Mouse (Mus musculus): ENCODE data around the gene Krt80. TPM values are rescaled to one million over a fixed set of nuclear protein-coding genes. Genes with fewer than 3 reads are reported as not detected.

Gene Krt80
- polyA plus RNA-seq, 1 experiment from 2014 or later, result not detected

- Histone ChIP-seq H3K27me3 (replicated peaks; ENCODE audit: control insufficient read depth, insufficient read depth, low read length) (no peaks in the 10 kb centered on the region), H3K4me3 (ENCODE audit: low read depth, low read length) (no peak overlapping the region), H3K4me1 (ENCODE audit: control insufficient read depth, insufficient read depth, low read length) (no peaks in the 10 kb centered on the region), H3K9me3 (replicated peaks; ENCODE audit: control insufficient read depth, low read length) (no peaks in the 10 kb centered on the region), H3K4me2 (ENCODE audit: low read length) (no peak overlapping the region), H3K27ac (ENCODE audit: low read depth, low read length) (no peak overlapping the region), H3K9ac (ENCODE audit: low read length) (no peak overlapping the region), H3K36me3 (ENCODE audit: control insufficient read depth, insufficient read depth, low read length) (no peaks in the 10 kb centered on the region)
- 85% methylated on average over 11 of the region's 11 CpGs for WGBS
- ATAC-seq, result no peak
- DNase-seq (ENCODE audit: low spot score), result no peak
Measured at GRCm38 (mm10) chr15:101382811-101383210, 12.8 kb upstream of the Krt80 start.

GRCm38 (mm10) chr15:101381758-101382157 is 11.8 kb upstream of the Krt80 start:
- Histone ChIP-seq H3K9ac (ENCODE audit: low read length) (no peak overlapping the region), H3K27ac (ENCODE audit: low read depth, low read length) (no peak overlapping the region), H3K4me1 (ENCODE audit: control insufficient read depth, insufficient read depth, low read length) (no peaks in the 10 kb centered on the region), H3K36me3 (ENCODE audit: control insufficient read depth, insufficient read depth, low read length) (no peaks in the 10 kb centered on the region), H3K9me3 (replicated peaks; ENCODE audit: control insufficient read depth, low read length) (no peaks in the 10 kb centered on the region), H3K27me3 (replicated peaks; ENCODE audit: control insufficient read depth, insufficient read depth, low read length) (no peaks in the 10 kb centered on the region), H3K4me2 (ENCODE audit: low read length) (no peak overlapping the region), H3K4me3 (ENCODE audit: low read depth, low read length) (no peak overlapping the region)
- ATAC-seq (no peak), DNase-seq (ENCODE audit: low spot score) (no peak)
- 59% methylated on average over 9 of the region's 9 CpGs for WGBS

- ATAC-seq (no peak), DNase-seq (ENCODE audit: low spot score) (no peak)
- no peak overlapping the region for H3K9ac ChIP-seq (ENCODE audit: low read length)
- no peak overlapping the region for H3K4me2 ChIP-seq (ENCODE audit: low read length)
- no peak overlapping the region for H3K4me3 ChIP-seq (ENCODE audit: low read depth, low read length)
- WGBS, result 62% methylated on average over 5 of the region's 5 CpGs
- H3K36me3 ChIP-seq (ENCODE audit: control insufficient read depth, insufficient read depth, low read length), result no peaks in the 10 kb centered on the region
- no peaks in the 10 kb centered on the region for H3K27me3 ChIP-seq (replicated peaks; ENCODE audit: control insufficient read depth, insufficient read depth, low read length)
- H3K4me1 ChIP-seq (ENCODE audit: control insufficient read depth, insufficient read depth, low read length), result no peaks in the 10 kb centered on the region
- no peaks in the 10 kb centered on the region for H3K9me3 ChIP-seq (replicated peaks; ENCODE audit: control insufficient read depth, low read length)
- H3K27ac ChIP-seq (ENCODE audit: low read depth, low read length), result no peak overlapping the region
Measured at GRCm38 (mm10) chr15:101378646-101379045, 8.7 kb upstream of the Krt80 start.

- Histone ChIP-seq H3K4me3 (ENCODE audit: low read depth, low read length) (no peak overlapping the region), H3K9ac (ENCODE audit: low read length) (no peak overlapping the region), H3K4me1 (ENCODE audit: control insufficient read depth, insufficient read depth, low read length) (no peaks in the 10 kb centered on the region), H3K27me3 (replicated peaks; ENCODE audit: control insufficient read depth, insufficient read depth, low read length) (no peaks in the 10 kb centered on the region), H3K4me2 (ENCODE audit: low read length) (no peak overlapping the region), H3K9me3 (replicated peaks; ENCODE audit: control insufficient read depth, low read length) (no peaks in the 10 kb centered on the region), H3K27ac (ENCODE audit: low read depth, low read length) (no peak overlapping the region), H3K36me3 (ENCODE audit: control insufficient read depth, insufficient read depth, low read length) (no peaks in the 10 kb centered on the region)
- DNase-seq (ENCODE audit: low spot score), result no peak
- ATAC-seq, result no peak
- WGBS, result 71% methylated on average over 5 of the region's 5 CpGs
Measured at GRCm38 (mm10) chr15:101376776-101377061, 6.8 kb upstream of the Krt80 start.

- 65% methylated on average over 6 of the region's 6 CpGs for whole genome bisulfite sequencing
- H3K36me3 ChIP-seq (ENCODE audit: control insufficient read depth, insufficient read depth, low read length), result no peaks in the 10 kb centered on the region
- H3K4me2 ChIP-seq (ENCODE audit: low read length), result no peak overlapping the region
- no peaks in the 10 kb centered on the region for H3K27me3 ChIP-seq (replicated peaks; ENCODE audit: control insufficient read depth, insufficient read depth, low read length)
- no peaks in the 10 kb centered on the region for H3K9me3 ChIP-seq (replicated peaks; ENCODE audit: control insufficient read depth, low read length)
- no peak overlapping the region for H3K4me3 ChIP-seq (ENCODE audit: low read depth, low read length)
- ATAC-seq (no peak), DNase-seq (ENCODE audit: low spot score) (no peak)
- no peak overlapping the region for H3K27ac ChIP-seq (ENCODE audit: low read depth, low read length)
- no peak overlapping the region for H3K9ac ChIP-seq (ENCODE audit: low read length)
- H3K4me1 ChIP-seq (ENCODE audit: control insufficient read depth, insufficient read depth, low read length), result no peaks in the 10 kb centered on the region
Measured at GRCm38 (mm10) chr15:101375956-101376775, 6.2 kb upstream of the Krt80 start.

GRCm38 (mm10) chr15:101374879-101375278 is 4.9 kb upstream of the Krt80 start:
- 82% methylated on average over 4 of the region's 4 CpGs for WGBS
- Histone ChIP-seq H3K9me3 (replicated peaks; ENCODE audit: control insufficient read depth, low read length) (no peaks in the 10 kb centered on the region), H3K27me3 (replicated peaks; ENCODE audit: control insufficient read depth, insufficient read depth, low read length) (no peaks in the 10 kb centered on the region), H3K4me1 (ENCODE audit: control insufficient read depth, insufficient read depth, low read length) (no peaks in the 10 kb centered on the region), H3K9ac (ENCODE audit: low read length) (no peak overlapping the region), H3K4me3 (ENCODE audit: low read depth, low read length) (no peak overlapping the region), H3K4me2 (ENCODE audit: low read length) (no peak overlapping the region), H3K36me3 (ENCODE audit: control insufficient read depth, insufficient read depth, low read length) (no peaks in the 10 kb centered on the region), H3K27ac (ENCODE audit: low read depth, low read length) (no peak overlapping the region)
- no peak for DNase-seq (ENCODE audit: low spot score)
- no peak for ATAC-seq

GRCm38 (mm10) chr15:101373286-101373898 is 3.4 kb upstream of the Krt80 start:
- H3K36me3 ChIP-seq (ENCODE audit: control insufficient read depth, insufficient read depth, low read length), result no peaks in the 10 kb centered on the region
- ATAC-seq (no peak), DNase-seq (ENCODE audit: low spot score) (no peak)
- 89% methylated on average over 16 of the region's 16 CpGs for WGBS
- no peaks in the 10 kb centered on the region for H3K4me1 ChIP-seq (ENCODE audit: control insufficient read depth, insufficient read depth, low read length)
- H3K4me3 ChIP-seq (ENCODE audit: low read depth, low read length), result no peak overlapping the region
- no peak overlapping the region for H3K4me2 ChIP-seq (ENCODE audit: low read length)
- no peaks in the 10 kb centered on the region for H3K9me3 ChIP-seq (replicated peaks; ENCODE audit: control insufficient read depth, low read length)
- H3K9ac ChIP-seq (ENCODE audit: low read length), result no peak overlapping the region
- no peaks in the 10 kb centered on the region for H3K27me3 ChIP-seq (replicated peaks; ENCODE audit: control insufficient read depth, insufficient read depth, low read length)
- H3K27ac ChIP-seq (ENCODE audit: low read depth, low read length), result no peak overlapping the region

- DNase-seq (ENCODE audit: low spot score) (no peak), ATAC-seq (no peak)
- H3K27ac ChIP-seq (ENCODE audit: low read depth, low read length), result no peak overlapping the region
- H3K9ac ChIP-seq (ENCODE audit: low read length), result no peak overlapping the region
- H3K36me3 ChIP-seq (ENCODE audit: control insufficient read depth, insufficient read depth, low read length), result no peaks in the 10 kb centered on the region
- 82% methylated on average over 7 of the region's 7 CpGs for WGBS
- no peak overlapping the region for H3K4me2 ChIP-seq (ENCODE audit: low read length)
- no peak overlapping the region for H3K4me3 ChIP-seq (ENCODE audit: low read depth, low read length)
- no peaks in the 10 kb centered on the region for H3K27me3 ChIP-seq (replicated peaks; ENCODE audit: control insufficient read depth, insufficient read depth, low read length)
- no peaks in the 10 kb centered on the region for H3K4me1 ChIP-seq (ENCODE audit: control insufficient read depth, insufficient read depth, low read length)
- H3K9me3 ChIP-seq (replicated peaks; ENCODE audit: control insufficient read depth, low read length), result no peaks in the 10 kb centered on the region
Measured at GRCm38 (mm10) chr15:101372131-101372977, 2.4 kb upstream of the Krt80 start.

All from forebrain, embryonic 14.5 days (tissue).